Mouse (Mus musculus): ENCODE measurements around the gene Srrm4.
"Not testable (repeated sequence)": the region's sequence is repeated elsewhere in the genome, so short reads cannot be mapped to it uniquely, and the experiment has no call there.

Gene Srrm4

DNA sequence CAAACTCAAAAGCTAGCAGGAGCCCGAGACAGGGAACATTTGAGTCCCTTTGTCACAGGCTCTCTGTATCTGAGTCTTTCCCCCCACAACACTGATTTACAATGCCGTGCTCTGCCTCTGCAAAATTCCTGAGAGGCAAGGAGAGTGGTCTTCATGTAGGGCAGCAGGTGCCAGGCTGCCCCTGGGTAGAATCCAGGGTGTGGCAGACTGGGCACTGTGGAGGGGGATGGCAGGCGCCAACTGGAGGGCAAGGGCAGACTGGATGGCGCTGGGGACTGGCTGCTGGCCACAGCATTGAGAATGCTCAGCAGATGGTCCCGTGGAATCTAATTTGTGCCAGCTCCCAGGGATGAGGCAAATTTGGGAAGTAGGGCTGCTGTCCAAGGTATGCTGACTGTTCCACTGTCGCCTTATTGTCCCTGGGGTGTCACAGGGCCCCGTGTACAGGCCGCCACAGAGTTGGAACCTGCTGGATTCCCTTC is 148.1 kb downstream of the Srrm4 start:
- no peak for DNase-seq (ENCODE audit: low read depth, low spot score)

DNA sequence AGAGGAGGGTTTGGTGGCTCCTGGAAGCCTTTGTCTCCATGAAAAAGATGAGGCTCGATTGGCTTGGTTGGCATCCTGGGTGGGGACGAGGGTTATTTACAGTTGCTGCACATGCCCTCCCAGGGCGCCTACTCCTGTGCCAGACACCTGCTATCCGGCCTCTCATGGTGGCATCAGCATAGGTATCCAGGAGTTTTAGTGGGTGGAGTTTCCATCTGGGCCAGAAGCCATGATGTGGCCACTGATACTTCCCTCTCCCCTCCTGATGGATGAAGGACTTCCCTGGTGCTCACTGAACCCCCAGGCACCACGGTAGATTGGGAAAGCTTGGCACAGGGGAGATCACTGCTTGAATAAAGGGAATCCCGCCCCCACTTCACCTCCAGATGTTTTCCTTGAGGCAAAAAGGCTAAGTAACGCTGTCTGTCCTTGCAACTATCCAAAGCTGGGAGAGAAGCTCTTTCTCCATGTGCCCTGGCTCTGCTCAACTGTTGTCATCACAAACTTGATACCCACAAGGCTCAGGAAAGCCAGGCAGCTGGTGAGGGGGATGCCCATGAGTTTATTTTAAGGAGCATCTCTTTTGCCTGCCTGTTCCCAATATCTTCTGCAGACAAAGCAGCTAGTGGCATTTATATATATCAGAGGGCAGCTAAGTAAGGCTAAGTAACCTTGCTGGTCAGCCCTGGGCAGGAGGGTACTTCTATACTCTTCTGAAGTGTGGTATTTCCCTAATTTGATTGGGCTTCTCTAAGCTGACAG is 148.7 kb downstream of the Srrm4 start:
- DNase-seq (ENCODE audit: low read depth, low spot score): no peak

DNA sequence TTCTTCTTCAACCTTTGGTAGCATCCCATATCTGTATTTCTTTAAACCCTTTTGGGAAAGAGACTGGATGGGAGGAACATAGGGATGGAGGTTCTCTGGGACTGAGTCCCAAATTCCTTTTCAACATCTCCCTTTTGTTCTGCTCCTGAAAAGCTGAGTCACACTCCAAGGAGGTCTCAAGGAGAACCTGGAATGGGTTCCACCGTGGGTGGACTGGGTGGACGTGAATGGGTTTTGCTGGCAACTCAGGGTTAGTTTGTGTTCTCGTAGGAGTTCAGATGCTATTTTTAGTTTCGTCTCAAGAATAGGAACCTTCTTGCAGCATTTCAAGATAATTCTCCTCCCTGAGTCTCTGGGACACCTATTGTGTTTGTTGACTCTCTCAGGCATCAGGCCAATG is 151.4 kb downstream of the Srrm4 start:
- DNase-seq (ENCODE audit: low read depth, low spot score): no peak

DNA sequence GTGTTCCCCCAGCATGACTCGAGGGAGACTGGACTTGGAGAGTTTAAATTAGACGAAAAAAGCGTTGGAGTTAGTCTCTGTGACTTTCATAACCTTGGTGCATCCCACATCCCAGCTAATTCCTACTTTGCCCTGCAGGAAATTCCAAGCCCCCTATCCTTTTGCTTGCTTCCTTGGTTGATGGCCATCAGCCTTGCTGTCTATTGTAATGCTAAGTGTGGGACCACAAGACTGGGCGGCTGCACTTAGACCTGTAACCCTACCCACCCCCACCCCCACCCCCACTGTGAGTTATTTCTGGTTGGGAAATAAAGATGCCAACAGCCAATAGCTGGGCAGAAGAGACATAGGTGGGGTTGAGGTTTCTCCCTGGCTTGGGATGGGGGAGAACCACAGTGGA is 153.3 kb downstream of the Srrm4 start:
- no peak for DNase-seq (ENCODE audit: low read depth, low spot score)

DNA sequence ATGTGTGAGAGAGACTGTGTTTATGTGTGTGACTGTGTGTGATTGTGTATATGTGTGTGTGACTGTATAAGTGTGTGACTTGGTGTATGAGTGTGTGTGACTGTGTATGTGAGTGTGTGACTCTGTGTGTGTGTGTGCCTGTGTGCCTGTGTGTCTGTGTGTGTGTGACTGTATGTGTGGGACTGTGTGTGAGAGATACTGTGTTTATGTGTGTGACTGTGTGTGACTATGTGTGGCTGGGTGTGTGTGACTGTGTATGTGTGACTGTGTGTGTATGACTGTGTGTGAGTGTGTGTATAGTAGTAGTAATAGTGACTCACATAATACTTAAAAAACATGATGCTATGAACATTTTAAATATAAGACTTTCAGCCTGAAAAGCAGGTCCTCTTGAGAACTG is 155.5 kb downstream of the Srrm4 start:
- no peak for DNase-seq (ENCODE audit: low read depth, low spot score)

DNA sequence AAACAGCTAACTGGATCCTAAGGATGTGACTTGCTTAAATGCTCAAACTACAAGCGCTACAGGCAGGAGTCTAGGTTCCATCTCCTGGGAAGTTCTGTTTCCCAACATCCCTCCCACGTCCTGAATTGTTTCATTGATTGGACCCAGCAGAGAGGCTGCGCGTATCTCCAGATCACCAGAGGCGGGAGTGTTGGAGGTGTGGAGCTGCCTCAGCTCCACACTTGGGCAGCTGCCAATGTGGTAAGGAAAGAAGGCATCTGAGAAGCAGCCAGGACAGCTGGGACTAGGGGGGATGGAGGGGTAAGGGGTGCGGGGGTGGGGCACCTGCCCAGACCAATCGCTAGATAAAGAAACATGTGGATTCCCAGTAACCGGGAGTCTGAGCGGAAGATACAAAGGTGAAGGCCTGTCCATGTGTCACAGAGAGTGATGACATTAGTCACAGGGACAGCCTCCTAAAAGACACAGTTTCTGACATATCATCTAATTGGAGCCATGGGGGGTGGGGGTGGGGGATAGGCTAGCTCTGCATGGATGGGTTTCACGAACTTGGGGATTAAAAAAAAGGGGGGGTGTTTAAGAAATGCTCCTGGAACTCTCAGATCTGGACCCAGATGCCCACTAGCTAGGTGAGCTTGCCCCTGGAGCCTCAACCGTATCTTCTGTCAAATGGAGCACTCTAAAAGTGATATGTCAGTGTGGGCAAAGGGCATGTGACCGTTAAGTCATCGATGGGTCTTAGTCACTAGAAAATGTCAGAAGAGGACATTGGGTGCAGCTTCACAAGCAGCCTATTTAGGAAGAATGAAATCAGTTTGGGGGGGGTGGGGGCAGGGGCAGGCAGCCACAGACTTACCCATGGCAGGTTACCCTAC is 156.4 kb downstream of the Srrm4 start:
- no peak for DNase-seq (ENCODE audit: low read depth, low spot score)

DNA sequence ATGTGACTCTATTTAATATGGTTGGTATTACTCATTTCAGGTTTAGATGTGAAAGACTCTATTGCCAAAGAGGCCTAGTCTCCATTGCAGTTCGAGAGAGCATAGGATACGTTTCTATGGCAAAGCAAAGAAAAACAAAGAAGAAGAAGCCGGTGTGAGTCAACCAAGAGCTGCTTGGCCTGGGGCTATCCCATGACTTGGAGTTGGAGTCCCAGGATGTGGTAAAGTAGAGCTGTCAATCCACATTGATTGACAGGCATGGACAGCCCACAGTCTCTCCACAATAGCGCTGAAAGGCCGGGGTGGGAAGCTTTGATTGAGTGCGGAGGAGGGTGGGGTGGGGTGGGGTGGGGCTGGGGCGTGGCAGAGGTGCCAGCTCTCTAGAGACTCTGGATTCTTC is 158.7 kb downstream of the Srrm4 start:
- DNase-seq (ENCODE audit: low read depth, low spot score): no peak

DNA sequence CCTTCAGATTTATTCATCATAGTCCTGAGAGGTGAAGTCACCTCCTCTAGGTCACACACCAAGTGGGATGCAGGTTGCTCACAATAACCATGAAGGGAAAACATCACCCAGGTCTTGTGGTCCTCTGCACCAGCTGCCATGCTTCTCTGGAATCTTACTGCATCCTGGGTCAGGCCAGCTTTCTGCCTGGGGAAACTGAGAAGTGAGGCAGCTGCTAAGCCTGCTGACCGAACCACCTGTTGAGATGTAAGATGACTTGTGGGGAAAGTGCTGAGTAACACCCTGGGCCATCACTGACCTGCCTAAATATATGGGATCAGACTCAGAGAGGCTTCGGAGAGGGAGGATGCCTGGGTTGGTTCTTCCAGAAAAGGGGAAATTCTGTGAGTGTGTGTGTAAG is 164.9 kb downstream of the Srrm4 start:
- no peak for DNase-seq (ENCODE audit: low read depth, low spot score)

DNA sequence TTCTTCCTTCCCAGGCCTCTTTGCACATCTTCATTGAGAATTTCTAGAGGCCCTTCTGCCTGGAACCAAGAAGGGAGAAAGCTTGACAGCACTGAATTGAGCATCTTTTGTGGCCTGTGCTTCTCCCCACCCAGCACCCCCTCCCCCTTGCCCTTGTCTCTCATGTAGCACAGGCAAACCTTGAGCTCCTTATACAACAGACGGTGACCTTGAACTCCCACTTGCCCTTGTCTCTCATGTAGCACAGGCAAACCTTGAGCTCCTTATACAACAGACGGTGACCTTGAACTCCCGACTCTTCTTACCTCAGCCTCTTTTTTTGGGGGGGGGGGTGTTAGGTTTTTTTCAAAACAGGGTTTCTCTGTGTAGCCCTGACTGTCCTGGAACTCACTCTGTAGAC is 165.9 kb downstream of the Srrm4 start:
- not testable (repeated sequence) for DNase-seq (ENCODE audit: low read depth, low spot score)

DNA sequence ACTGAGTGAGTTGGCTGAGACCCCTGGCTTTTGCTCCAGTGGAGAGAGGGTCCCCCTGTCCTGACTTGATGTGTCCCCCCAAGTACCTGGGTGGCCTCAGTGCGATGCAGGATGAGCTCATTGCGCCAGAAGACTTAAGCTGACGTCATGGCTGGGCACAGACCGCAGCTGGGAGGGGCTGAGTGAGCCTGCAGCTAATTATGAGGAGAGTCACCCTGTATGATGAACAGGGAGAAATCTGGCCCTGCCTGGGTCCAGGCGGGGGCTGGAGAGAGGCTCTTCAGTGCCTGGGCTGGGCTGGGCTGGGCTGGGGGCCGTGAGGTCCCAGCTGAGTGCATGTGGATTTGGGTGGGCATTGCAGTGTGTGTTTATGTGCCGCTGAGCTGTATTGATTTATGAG is 166.3 kb downstream of the Srrm4 start:
- no peak for DNase-seq (ENCODE audit: low read depth, low spot score)

DNA sequence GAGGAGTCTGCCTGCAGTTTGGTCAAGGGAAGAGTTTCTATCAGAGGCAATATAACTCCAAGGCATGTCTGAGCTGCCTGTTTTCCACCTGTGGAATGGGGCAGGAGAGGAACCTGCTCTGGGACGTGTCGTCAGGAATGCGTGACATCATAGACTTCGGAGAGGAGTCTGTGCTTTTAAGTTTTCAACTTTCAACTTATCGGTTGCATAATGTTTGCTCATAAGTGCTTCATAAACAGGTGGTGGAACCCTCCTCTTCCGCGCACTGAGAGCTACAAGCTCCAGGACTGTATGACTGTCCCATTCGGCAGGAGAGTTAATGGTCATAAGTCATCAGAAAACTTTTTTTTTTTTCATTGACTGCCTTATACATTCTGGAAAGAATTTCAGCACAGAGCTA is 167.9 kb downstream of the Srrm4 start:
- no peak for DNase-seq (ENCODE audit: low read depth, low spot score)

DNA sequence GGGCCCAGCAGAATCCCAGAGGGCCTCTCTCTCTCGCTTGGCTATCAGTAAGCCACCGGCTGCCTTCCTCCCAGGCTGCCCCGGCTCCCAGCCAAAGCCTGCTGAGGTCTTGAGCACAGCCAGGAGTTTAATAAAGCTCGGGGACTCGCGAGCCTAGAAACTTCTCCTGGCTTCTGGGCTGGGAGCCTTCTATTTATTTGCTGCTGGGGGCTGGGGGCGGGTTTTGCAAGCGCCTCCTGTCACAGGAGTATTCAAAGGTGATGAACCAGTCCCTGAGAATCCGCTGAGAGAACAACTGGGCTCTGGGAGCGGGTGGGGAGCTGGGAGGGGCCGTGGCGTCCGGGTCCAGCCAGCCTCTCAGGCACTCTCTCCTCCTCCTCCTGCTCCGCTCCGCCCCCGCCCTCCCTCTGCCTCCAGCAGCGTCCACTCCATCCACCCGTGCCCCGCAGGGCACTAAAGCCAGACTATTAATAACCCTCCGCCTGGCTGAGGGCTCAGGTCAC is 168.9 kb downstream of the Srrm4 start, which contains the start of gene Hspb8:
Hspb8 (minus strand) TSS at position 166 of the 503 bp plus-strand sequence.
- no peak for DNase-seq (ENCODE audit: low read depth, low spot score)

DNA sequence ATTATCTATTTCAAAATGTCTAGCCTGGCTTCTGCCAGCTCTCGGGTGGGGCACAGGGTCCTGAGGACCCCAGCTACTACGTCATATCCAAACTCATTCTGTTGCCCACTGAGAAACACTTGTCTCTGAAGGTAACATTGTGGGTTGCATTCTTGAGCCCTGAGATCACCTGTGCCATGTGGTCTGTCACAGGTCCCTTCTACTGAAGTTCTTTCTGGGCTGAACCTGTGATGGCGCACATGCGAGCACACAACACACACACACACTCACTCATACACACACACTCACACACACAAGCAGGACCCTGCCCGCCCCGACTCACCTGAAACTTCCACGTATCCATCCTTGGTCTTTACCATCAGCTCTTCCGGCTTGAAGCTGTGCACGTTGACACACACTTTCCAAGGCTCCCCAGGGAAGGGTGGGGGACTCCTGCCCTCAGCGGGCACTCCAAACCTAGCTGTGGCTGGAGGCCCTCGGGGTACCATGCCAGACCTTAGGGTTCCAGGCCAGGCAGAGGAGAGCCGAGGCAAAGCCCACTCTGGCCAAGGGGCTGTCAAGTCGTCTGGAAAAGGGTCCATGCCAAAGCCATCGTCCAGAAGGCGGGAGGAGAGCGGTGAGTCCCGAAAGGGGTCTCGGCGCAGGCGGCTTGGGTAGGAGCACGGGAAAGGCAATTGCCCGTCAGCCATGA is 169.7 kb downstream of the Srrm4 start:
- DNase-seq (ENCODE audit: low read depth, low spot score): no peak

DNA sequence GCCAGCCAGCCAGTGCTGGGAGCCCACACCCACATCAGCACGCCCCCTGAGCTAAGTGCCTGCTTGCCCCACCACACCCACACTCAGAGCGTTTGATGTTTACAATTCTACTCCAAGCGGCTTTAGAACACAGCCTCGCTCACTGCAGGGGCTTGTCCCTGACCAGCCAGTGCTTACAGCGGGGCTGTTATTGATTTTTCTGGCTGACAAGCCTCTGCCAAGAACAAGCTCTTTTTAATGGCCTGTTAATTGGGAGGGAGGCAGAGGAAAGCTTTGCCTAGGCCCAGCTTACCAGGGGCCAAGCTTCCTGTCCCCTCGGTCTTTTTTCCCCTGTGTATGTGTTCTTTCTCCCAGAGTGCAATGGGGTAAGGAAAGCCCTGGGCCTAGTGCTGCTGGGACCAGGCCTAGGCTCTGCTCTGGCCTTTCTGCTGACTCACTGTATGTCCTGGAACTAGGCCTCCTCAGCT is 170.8 kb downstream of the Srrm4 start:
- DNase-seq (ENCODE audit: low read depth, low spot score): no peak

DNA sequence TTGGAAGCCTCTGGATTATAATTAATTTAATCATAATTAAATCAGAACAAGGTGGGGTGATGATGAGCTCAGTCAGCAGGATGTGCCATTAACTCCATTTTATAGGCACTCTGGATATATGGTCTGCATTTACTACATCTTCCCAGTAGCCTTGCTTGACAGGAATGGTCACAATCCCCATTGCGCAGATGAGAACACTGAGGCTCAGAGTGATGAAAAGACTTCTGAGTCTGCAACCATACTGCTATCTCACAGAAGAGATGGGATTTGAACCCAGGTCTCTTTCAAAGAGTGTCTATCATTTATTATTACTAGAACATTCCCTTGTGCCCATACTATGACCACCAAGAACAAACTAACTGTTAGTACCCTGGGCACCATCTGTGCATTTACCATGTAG is 171.4 kb downstream of the Srrm4 start:
- no peak for DNase-seq (ENCODE audit: low read depth, low spot score)

DNA sequence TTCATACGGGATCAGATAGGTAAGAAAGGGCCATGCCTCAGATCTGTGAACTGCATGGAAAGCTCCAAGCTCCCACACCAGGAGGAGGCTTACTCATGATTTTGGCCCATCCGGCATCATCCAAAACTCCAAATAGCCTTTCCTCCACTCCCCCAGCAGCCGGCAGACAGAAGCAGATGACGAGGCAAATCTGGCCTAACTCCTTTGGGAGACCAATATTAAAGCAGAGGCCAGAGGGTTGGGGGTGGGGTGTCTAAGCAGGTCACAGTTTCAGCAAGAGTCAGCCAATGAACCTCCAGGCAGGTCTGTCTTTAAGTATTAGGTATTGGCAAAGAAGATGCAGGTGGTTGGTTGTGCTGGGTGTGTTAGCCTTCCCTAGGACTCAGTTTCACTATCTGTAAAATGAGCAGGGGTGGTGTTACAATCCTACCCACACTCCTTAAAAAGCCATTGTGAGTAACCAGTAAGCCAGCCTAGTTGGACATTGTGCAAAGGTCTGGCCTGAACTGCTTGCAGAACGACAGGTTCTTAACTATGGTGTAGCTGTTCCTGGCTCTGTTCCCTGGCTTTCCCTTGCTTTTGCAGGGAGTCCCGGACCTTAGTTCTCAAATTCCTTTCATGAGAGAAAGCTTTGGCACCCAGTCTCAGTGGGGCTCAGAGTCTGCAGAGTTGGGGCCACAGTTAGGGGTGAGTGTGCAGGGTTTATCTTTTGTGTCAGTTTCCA is 172.1 kb downstream of the Srrm4 start:
- DNase-seq (ENCODE audit: low read depth, low spot score): no peak

DNA sequence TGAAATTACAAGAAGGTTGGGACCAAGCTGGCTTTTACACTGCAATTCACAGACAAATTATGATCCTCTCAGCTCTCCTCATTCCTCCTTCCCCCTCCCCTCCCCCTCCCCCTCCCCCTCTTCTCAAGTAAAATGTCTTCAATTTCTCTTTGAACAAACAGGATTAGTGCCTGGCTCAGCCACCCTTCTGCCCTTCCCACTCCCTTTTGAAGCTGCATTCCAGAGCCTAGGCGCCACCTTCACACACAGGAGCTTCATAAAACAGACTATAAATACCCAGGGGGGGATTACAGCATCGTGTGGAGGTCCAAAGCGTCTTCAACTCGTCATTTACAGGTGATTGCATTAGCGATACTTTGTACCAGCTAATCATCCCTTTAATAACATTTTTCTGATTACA is 175.4 kb downstream of the Srrm4 start:
- no peak for DNase-seq (ENCODE audit: low read depth, low spot score)

DNA sequence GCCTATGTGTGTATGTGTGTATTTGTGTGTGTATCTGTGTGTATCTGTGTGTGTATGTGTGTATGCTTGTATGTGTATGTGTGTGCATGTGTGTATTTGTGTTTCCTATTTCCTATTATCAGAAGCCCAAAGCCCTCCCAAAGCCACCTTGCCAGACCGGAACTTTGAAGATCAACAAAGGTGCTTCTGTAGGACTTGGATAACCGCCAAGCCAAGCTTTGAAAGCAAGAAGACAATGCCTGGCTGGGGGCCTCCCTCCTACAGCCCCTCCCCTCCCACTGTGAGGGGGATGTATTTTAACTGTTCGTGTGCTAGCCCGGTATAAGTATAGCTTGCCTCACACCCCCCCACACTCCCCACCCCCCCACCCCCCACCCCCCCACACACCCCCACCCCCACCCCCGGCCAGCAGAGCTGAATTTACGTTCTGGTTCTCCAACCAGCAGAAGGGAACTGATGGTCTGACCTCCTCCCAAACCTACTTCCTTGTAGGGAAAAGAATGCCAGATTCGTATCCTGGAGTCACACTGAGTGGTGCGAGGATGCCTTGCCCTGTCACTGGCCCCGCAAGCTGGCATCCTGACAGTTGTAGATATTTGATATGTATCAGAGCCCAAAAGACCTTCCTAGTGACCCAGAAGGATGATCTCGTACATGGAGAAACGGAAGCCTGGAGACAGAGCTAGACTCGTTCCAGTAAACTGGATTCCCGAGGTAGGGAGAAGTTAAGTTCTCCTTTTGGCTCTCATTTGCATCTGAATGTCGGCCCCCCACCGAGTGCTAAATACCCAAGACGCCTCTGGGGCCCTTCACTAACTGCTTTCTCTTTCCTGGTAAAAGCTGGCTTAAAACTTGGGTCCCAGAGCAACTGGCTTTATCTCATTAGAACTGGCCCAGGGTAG is 181.7 kb downstream of the Srrm4 start:
- DNase-seq (ENCODE audit: low read depth, low spot score): no peak

DNA sequence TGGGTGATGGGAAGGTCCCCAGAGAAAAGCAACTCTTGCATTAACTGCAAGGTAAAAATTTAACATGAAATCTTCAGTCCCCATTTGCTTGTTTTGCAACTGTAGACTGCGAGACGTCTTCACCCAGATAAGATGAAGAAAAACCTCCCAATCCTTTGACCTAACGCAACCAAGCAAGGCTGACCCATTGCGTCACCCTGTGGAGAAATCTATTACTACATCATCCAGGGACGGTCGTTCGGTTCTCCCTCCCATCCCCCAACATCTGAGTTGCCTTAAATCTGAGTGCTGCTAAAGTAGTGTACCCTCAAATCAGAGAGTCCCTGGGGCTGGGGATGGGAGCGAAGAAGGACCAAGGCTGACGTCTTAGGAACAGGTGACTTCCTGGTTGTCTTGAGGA is 182.7 kb downstream of the Srrm4 start:
- no peak for DNase-seq (ENCODE audit: low read depth, low spot score)

DNA sequence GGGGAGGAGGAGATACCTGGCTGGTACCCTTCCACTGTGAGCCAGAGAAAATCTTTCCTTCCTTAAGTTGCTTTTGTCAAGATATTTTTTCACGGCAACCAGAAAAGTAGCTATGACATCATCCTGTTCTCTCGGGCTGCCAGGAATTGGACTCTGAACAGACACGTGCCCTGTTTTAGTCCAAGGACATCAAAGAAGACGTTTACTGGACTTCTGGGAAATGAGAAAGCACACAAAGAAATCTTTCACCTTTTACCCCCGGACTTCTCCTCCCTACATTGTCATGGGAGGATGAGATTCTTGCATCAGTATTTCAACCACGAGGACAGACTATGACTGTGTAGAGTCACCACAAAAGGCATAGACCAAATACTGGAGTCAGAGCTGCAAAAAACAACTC is 183.7 kb downstream of the Srrm4 start:
- DNase-seq (ENCODE audit: low read depth, low spot score): no peak
